Mouse (Mus musculus): ENCODE results near the gene Cmtm7. TPM values are rescaled to one million over a fixed set of nuclear protein-coding genes. Genes with fewer than 3 reads are reported as not detected.
A peak's percentile ranks its signal among the peaks of the same experiment; 100 is the strongest.

Gene Cmtm7
- 83.6 and 100 TPM in 2 replicates for polyA plus RNA-seq (2016; fragmentation: Nextera tagmentation; extraction: Ambion mirVana)

DNA sequence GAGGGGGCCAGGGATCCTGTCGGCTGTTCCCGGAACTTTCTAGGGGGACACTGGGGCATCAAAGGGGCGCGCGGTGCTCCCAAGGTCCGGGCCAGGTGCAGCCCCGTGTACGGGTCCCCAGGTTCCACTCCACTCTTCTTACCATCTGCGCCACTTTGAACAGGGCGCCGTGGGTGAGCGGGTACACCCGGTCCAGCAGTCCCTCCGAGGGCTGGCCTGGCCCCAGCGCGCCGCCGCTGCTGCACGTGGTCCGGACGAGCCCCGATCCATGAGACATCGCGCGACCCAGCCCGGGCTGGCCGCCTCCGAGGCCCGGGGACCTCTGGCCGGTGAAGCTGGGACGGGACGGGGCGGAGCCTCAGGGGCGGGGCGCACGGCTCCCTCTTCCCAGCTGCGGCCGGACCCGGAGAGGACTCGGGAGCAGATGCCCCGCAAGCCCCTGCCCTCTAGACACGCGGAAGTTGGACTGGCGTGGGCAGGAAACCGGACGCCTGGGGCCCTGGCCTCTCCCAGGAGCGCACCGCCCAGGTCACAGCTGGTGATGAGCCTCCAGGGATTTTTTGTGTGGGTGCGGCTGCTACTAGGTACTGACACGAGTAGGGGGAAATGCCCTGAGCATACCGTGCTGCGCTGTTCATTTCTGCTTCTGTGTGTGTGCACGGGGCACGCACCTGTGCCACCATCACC is at the start of gene Cmtm7:
Gene Cmtm7, minus strand, starts transcription at position 331 of the 687 bp plus-strand sequence.
- DNase-seq (ENCODE audit: low spot score) = peak; percentile 87
- Histone ChIP-seq H3K4me3 (peak within 1 kb of the TSS; percentile 78), H3K9me3 (replicated peaks) (no peaks in the 10 kb centered on the region), H3K27ac (peak within 1 kb of the TSS; percentile 91), H3K27me3 (ENCODE audit: low read depth, poor library complexity, severe bottlenecking) (no peaks in the 10 kb centered on the region), H3K4me1 (peaks cover 39% of the 10 kb centered on the region), H3K36me3 (no peaks in the 10 kb centered on the region)
- 1% methylated on average over 54 of the region's 54 CpGs for WGBS

DNA sequence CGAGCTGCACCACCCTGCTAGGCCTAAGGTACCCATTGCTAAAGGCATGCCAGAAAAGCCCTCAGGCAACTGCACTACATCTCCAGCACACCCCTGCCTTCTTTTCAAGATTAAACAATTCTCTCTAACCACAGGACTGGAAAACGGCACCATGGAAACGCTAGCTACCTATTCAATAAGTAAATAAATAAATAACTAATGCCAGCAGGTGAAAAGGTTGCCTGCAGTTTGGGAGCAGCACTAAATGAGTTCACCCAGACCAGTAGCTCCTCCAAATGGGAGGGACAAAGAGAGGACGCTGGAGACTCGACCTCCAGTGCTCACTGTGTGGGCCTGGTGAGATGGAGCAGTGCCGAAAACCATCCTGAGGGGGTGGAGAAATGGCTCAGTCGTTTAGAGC is 48.7 kb upstream of the Cmtm7 start:
- no peak for DNase-seq (ENCODE audit: low spot score)
- Histone ChIP-seq H3K27me3 (ENCODE audit: low read depth, poor library complexity, severe bottlenecking) (no peaks in the 10 kb centered on the region), H3K9me3 (replicated peaks) (no peaks in the 10 kb centered on the region), H3K4me3 (no peak overlapping the region), H3K36me3 (no peaks in the 10 kb centered on the region), H3K27ac (no peak overlapping the region), H3K4me1 (no peaks in the 10 kb centered on the region)
- WGBS = 59% methylated on average over 7 of the region's 7 CpGs

DNA sequence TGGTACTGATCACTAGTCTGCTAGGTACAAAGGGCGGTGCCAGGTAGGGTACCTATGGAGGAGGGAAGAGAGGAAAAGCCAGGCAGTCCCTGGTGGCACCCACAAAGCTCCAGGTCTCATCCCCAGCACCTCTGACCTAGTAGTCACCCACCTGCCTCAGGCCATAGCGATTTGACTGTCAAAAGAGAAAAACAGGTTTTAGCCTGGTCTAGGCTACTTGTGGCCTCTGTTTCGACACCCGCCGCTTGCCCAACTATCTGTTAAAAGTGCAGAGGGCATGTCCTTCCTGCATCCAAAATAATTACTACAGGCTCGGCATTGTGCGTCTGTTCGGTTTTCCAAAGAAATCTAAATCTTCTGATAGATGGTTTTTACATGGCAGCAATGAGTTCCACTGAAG is 48.0 kb upstream of the Cmtm7 start:
- WGBS = 91% methylated on average over 8 of the region's 8 CpGs
- Histone ChIP-seq H3K9me3 (replicated peaks) (no peaks in the 10 kb centered on the region), H3K36me3 (no peaks in the 10 kb centered on the region), H3K27ac (no peak overlapping the region), H3K4me3 (no peak overlapping the region), H3K4me1 (no peaks in the 10 kb centered on the region), H3K27me3 (ENCODE audit: low read depth, poor library complexity, severe bottlenecking) (no peaks in the 10 kb centered on the region)
- DNase-seq (ENCODE audit: low spot score) = no peak

DNA sequence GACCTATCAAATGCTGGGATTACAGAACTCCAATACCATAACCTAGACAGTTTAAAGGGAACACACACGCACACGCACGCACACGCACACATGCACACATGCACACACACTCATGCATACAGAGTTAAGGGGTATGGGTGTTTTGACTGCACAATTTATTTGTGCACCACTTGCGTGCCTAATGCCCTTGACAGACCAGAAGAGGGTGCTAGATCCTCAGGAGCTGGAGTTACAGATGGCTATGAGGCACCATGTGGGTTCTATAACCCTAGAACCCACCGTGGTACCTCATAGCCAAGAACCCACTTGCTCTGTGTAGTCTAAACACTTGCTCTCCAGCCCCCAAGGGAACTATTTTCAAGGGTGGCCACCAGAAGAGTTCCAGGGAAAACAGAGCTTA is 46.7 kb upstream of the Cmtm7 start:
- no peaks in the 10 kb centered on the region for H3K9me3 ChIP-seq (replicated peaks)
- H3K27me3 ChIP-seq (ENCODE audit: low read depth, poor library complexity, severe bottlenecking) = no peaks in the 10 kb centered on the region
- DNase-seq (ENCODE audit: low spot score) = no peak
- WGBS = 97% methylated on average over 6 of the region's 6 CpGs
- H3K4me1 ChIP-seq = no peaks in the 10 kb centered on the region
- no peaks in the 10 kb centered on the region for H3K36me3 ChIP-seq
- no peak overlapping the region for H3K4me3 ChIP-seq
- no peak overlapping the region for H3K27ac ChIP-seq

DNA sequence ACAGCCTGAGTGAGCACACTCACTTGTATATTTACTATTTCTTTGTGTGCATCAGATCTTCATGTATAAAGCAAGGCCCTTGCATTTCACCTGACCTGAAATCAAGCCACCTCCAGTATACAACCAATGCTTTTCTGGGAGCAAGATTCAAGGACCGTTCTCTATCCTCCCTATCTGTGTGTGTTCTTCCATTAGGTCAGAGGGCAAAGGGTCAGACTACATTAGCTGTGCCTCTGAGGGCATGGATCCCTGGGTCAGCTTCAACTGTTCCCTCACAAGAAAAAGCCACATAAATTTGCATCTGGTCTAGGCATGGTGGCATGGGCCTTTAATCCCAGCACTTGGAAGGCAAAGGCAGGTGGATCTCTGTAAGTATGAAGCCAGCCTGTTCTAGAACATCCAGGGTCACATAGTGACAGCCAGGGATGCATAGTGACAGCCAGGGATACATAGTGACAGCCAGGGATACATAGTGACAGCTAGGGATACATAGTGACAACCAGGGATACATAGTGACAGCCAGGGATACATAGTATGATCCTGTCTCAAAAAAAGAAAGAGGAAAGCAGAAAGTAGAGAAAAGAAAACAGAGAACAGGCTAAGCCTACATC is 45.7 kb upstream of the Cmtm7 start:
- H3K9me3 ChIP-seq (replicated peaks) = no peaks in the 10 kb centered on the region
- H3K4me1 ChIP-seq = no peaks in the 10 kb centered on the region
- no peaks in the 10 kb centered on the region for H3K36me3 ChIP-seq
- DNase-seq (ENCODE audit: low spot score) = no peak
- WGBS = 75% methylated on average over 1 of the region's 1 CpGs
- no peaks in the 10 kb centered on the region for H3K27me3 ChIP-seq (ENCODE audit: low read depth, poor library complexity, severe bottlenecking)
- no peak overlapping the region for H3K4me3 ChIP-seq
- H3K27ac ChIP-seq = no peak overlapping the region

DNA sequence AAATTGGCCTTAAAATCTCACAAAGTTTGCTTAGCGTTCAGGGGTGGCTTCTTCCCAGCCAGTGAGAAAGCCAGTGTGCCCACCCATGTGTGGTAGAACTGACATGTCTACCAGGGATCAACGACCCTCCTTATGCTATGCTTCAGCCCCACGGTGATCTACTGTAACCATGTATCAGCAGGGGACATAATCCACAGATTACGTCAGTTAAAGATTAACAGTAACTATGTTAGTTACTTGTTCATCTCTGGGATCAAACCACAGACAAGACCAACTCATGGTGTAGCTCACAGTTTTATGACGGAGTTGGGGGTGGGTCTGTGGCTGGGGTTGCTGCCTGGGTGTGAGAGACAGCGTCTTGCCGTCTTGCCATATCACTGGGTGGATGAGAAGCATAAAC is 42.5 kb upstream of the Cmtm7 start:
- Histone ChIP-seq H3K36me3 (no peaks in the 10 kb centered on the region), H3K27me3 (ENCODE audit: low read depth, poor library complexity, severe bottlenecking) (no peaks in the 10 kb centered on the region), H3K27ac (no peak overlapping the region), H3K4me1 (no peaks in the 10 kb centered on the region), H3K4me3 (no peak overlapping the region), H3K9me3 (replicated peaks) (no peaks in the 10 kb centered on the region)
- DNase-seq (ENCODE audit: low spot score) = no peak
- 95% methylated on average over 7 of the region's 7 CpGs for WGBS

DNA sequence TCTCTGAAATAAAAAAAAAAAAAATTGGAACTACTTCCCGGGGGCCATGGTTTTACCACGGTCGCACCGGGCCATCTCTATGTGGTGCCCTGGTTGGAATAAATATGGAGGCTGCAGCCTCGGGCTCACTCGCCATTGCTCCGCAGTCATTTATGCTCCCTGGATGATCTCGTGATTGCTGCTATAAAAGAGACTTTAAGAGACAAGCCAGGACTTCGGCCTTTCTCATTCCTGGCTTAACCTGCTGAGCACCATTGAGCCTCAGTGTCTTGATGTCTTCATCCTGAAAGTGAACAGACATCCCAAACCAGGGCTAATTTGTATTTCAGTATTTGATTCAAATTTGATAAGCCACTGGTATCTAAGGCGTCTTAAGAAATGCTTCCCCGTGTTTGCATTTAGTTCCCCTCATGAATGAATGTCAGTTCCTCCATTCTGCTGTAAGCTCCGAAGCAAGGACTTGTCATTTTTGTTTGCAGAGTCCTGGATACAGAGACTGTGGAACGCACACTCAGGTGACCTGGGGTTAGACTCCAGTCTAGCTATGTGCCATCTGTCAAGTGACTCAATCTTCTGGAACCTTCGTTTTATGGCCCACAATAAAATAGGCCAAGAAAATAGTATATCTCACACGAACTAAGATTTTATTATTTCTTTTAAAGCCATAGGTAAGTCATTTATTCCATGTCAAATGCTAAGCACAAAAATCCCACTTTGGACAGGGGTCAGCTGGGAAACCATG is 40.1 kb upstream of the Cmtm7 start:
- WGBS = 79% methylated on average over 15 of the region's 15 CpGs

DNA sequence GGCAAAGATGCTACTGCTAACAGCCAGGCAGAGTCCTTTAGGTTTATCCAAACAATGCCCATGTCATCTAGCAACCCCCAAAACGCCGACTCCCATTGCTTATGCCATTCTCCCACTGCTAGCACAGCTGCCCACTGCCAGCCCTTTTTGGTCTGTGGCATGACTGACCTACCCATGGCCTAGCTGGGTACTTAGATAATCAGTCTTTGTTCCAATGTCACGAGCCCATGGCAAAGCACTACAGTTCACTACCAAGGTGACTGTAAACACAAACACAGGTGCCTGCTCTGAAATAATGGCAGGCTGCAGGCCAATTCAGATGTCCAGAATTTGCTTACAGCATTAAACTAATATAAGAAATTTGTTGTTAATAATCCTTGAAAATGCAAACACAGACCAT is 37.3 kb upstream of the Cmtm7 start:
- H3K27ac ChIP-seq = no peak overlapping the region
- DNase-seq (ENCODE audit: low spot score) = no peak
- no peaks in the 10 kb centered on the region for H3K4me1 ChIP-seq
- no peaks in the 10 kb centered on the region for H3K27me3 ChIP-seq (ENCODE audit: low read depth, poor library complexity, severe bottlenecking)
- WGBS = 86% methylated on average over 3 of the region's 3 CpGs
- H3K4me3 ChIP-seq = no peak overlapping the region
- H3K36me3 ChIP-seq = no peaks in the 10 kb centered on the region
- no peaks in the 10 kb centered on the region for H3K9me3 ChIP-seq (replicated peaks)

More for the DNA sequence above, 40.1 kb upstream of the Cmtm7 start:
- DNase-seq (ENCODE audit: low spot score) = no peak
- H3K4me3 ChIP-seq = no peak overlapping the region
- no peak overlapping the region for H3K27ac ChIP-seq
- H3K4me1 ChIP-seq = no peaks in the 10 kb centered on the region
- H3K36me3 ChIP-seq = no peaks in the 10 kb centered on the region
- H3K27me3 ChIP-seq (ENCODE audit: low read depth, poor library complexity, severe bottlenecking) = no peaks in the 10 kb centered on the region
- H3K9me3 ChIP-seq (replicated peaks) = no peaks in the 10 kb centered on the region

DNA sequence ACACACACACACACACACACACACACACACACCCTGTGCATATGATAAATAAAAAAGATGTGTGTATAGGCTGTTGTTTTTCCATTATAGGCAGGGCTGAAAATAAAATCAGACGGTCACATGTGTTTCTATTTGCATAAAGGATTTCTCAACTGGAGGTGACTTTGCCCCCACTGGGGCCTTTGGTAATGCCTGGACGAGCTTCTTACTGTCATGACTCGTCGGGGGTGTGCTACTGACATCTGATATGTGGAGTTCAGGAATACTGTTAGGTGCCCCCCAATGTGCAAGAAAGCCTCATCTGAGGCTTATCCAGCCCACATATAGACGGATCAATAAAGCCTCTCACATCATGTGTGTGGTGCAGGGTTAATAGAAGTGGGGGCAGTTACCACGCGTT is 35.4 kb upstream of the Cmtm7 start:
- DNase-seq (ENCODE audit: low spot score) = no peak
- no peak overlapping the region for H3K4me3 ChIP-seq
- 88% methylated on average over 7 of the region's 7 CpGs for WGBS

DNA sequence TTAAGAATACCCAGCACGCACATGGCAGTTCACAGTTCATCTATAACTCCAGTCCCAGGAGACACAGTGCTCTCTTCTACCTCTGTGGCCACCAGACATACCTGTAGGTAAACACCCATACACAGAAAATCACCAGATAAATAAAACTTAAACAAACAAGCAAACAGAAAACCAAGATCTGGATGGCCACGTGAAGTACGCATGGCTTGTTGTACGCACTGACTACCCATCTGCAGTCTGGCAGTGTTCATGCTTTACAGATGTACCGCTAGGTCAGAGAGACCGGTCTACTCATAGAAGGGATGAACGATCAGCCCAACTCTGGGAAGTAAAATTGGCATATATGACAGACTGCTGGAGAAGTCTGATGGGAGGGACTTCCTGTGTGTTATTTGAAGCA is 34.5 kb upstream of the Cmtm7 start:
- WGBS = 96% methylated on average over 7 of the region's 7 CpGs
- DNase-seq (ENCODE audit: low spot score) = no peak

More for the DNA sequence above, 35.4 kb upstream of the Cmtm7 start:
- no peaks in the 10 kb centered on the region for H3K4me1 ChIP-seq
- H3K36me3 ChIP-seq = no peaks in the 10 kb centered on the region
- no peaks in the 10 kb centered on the region for H3K9me3 ChIP-seq (replicated peaks)
- no peaks in the 10 kb centered on the region for H3K27me3 ChIP-seq (ENCODE audit: low read depth, poor library complexity, severe bottlenecking)
- H3K27ac ChIP-seq = no peak overlapping the region

DNA sequence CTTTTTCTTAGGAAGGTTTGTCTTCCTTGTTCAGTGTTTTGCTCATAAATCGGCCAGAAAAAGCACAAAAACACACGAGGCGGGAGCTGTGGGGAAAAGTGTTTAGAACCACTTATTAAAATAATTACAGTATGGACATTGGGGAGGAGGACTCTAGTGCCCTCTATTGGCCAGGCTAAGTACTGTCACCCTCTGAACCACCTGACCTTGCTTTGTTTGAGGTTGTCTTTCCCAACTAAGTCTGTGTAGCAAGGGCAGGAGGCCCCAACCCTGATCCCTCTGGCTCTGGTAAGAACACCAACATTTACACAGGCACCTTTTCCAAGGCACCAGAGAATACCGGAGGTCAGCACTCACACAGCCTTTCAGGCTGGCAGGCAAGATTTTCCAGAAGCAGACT is 33.7 kb upstream of the Cmtm7 start:
- 77% methylated on average over 4 of the region's 4 CpGs for WGBS
- Histone ChIP-seq H3K36me3 (no peaks in the 10 kb centered on the region), H3K4me3 (no peak overlapping the region), H3K4me1 (no peaks in the 10 kb centered on the region), H3K27me3 (ENCODE audit: low read depth, poor library complexity, severe bottlenecking) (no peaks in the 10 kb centered on the region), H3K27ac (no peak overlapping the region), H3K9me3 (replicated peaks) (no peaks in the 10 kb centered on the region)
- no peak for DNase-seq (ENCODE audit: low spot score)

More for the DNA sequence above, 34.5 kb upstream of the Cmtm7 start:
- H3K36me3 ChIP-seq = no peaks in the 10 kb centered on the region
- H3K4me3 ChIP-seq = no peak overlapping the region
- no peaks in the 10 kb centered on the region for H3K9me3 ChIP-seq (replicated peaks)
- no peaks in the 10 kb centered on the region for H3K4me1 ChIP-seq
- H3K27me3 ChIP-seq (ENCODE audit: low read depth, poor library complexity, severe bottlenecking) = no peaks in the 10 kb centered on the region
- H3K27ac ChIP-seq = no peak overlapping the region

DNA sequence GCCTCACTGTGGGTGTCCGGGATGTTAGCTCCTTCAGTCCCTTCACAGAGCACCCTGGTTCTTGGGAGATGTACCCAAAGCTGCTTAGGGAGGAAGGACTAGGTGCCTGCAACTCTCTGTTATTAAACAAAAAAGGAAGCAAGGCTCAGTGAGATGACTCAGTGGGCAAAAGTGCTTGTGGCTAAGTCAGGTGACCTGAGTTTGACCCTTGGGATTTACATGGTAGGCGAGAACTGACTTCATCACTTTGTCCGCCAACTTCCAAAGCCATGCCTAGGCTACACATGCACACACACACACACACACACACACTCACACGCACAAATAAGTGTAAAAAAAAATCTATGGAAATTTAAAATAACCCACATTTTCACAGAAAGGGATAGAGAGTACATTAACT is 30.3 kb upstream of the Cmtm7 start:
- Histone ChIP-seq H3K9me3 (replicated peaks) (no peaks in the 10 kb centered on the region), H3K27me3 (ENCODE audit: low read depth, poor library complexity, severe bottlenecking) (no peaks in the 10 kb centered on the region), H3K27ac (no peak overlapping the region), H3K4me3 (no peak overlapping the region), H3K4me1 (no peaks in the 10 kb centered on the region; the same call in 1 of the 2 replicates), H3K36me3 (no peaks in the 10 kb centered on the region)
- 87% methylated on average over 4 of the region's 4 CpGs for whole genome bisulfite sequencing
- no peak for DNase-seq (ENCODE audit: low spot score)

DNA sequence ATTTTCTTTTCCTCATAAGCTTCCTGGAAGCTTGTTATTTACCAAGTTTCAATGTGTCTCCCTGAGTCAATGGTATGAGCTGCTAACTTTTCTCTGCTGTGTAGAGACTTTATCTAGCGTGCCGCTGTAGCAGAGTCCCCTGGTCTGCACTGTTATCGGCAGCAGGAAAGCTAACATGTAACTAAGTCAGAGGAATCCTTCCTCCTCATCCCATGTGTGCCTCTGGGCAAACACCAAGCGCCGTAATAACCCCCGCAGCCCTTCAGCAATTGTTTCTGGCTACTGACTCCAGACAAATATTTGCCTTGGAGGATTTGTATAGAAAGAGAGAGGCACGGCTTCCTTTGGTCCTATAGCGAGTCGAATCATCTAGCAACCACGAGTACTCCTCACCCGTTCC is 29.2 kb upstream of the Cmtm7 start:
- 92% methylated on average over 11 of the region's 11 CpGs for WGBS
- Histone ChIP-seq H3K36me3 (no peaks in the 10 kb centered on the region), H3K9me3 (replicated peaks) (no peaks in the 10 kb centered on the region)

More for the DNA sequence above, 29.2 kb upstream of the Cmtm7 start:
- Histone ChIP-seq H3K27me3 (ENCODE audit: low read depth, poor library complexity, severe bottlenecking) (no peaks in the 10 kb centered on the region), H3K27ac (no peak overlapping the region), H3K4me1 (no peaks in the 10 kb centered on the region; the same call in 1 of the 2 replicates), H3K4me3 (no peak overlapping the region)
- no peak for DNase-seq (ENCODE audit: low spot score)

All from limb, embryonic 10.5 days (tissue).